Mouse (Mus musculus) midbrain, embryonic 13.5 days (tissue): ENCODE measurements around the gene Gp1bb. TPM values are rescaled to one million over a fixed set of nuclear protein-coding genes. Genes with fewer than 3 reads are reported as not detected.

Experiments
- ATAC-seq: fragments of 200-750 bp; cut with Nextera tagmentation; 2 replicates; pipeline ENCODE4 v1.8.0; 2017; ENCODE audit warnings: mild to moderate bottlenecking, moderate TSS enrichment, moderate library complexity
- H3K27ac ChIP-seq: fragments of 300-500 bp; sonication (generic); 2 replicates; pipeline ENCODE4 v1.5.1; 2015; ENCODE audit warnings: inconsistent platforms, mild to moderate bottlenecking, moderate library complexity
- H3K27me3 ChIP-seq: fragments of 300-500 bp; sonication (generic); 2 replicates; pipeline ENCODE4 v1.6.1; 2015; ENCODE audit warnings: mild to moderate bottlenecking, inconsistent platforms
- H3K36me3 ChIP-seq: fragments of 300-500 bp; sonication (generic); 2 replicates; pipeline ENCODE4 v1.6.1; 2015; ENCODE audit warnings: mild to moderate bottlenecking, inconsistent platforms
- H3K4me1 ChIP-seq: fragments of 300-500 bp; sonication (generic); replicated peaks from 2 replicates; pipeline ENCODE4 v1.6.1; 2015; ENCODE audit warnings: inconsistent platforms
- H3K4me2 ChIP-seq: fragments of 300-500 bp; sonication (generic); replicated peaks from 2 replicates; pipeline ENCODE4 v1.6.1; 2015; ENCODE audit warnings: moderate library complexity, mild to moderate bottlenecking, inconsistent platforms
- H3K4me3 ChIP-seq: fragments of 300-500 bp; sonication (generic); replicated peaks from 2 replicates; pipeline ENCODE4 v1.5.1; 2015; ENCODE audit warnings: mild to moderate bottlenecking, inconsistent platforms
- H3K9ac ChIP-seq: fragments of 300-500 bp; sonication (generic); replicated peaks from 2 replicates; pipeline ENCODE4 v1.6.1; 2015; ENCODE audit warnings: mild to moderate bottlenecking, inconsistent platforms
- H3K9me3 ChIP-seq: fragments of 300-500 bp; sonication (generic); 2 replicates; pipeline ENCODE4 v1.6.1; 2016; ENCODE audit warnings: mild to moderate bottlenecking, inconsistent platforms
- WGBS: fragments of 180-500 bp; shearing (Covaris S2); methylation state at CpG from one replicate; pipeline ENCODE4 v1.1.7; 2015; 5-methylcytosine and 5-hydroxymethylcytosine counted together
- polyA plus RNA-seq: library from polyadenylated mRNA; unstranded; fragments of >200 nt; fragmentation: Nextera tagmentation; extraction: Ambion mirVana; gene quantifications from 2 replicates; pipeline ENCODE4 v1.2.1, GENCODE M21; 2015

Gene Gp1bb
- polyA plus RNA-seq, 1 experiment from 2014 or later = 10.5 TPM

DNA sequence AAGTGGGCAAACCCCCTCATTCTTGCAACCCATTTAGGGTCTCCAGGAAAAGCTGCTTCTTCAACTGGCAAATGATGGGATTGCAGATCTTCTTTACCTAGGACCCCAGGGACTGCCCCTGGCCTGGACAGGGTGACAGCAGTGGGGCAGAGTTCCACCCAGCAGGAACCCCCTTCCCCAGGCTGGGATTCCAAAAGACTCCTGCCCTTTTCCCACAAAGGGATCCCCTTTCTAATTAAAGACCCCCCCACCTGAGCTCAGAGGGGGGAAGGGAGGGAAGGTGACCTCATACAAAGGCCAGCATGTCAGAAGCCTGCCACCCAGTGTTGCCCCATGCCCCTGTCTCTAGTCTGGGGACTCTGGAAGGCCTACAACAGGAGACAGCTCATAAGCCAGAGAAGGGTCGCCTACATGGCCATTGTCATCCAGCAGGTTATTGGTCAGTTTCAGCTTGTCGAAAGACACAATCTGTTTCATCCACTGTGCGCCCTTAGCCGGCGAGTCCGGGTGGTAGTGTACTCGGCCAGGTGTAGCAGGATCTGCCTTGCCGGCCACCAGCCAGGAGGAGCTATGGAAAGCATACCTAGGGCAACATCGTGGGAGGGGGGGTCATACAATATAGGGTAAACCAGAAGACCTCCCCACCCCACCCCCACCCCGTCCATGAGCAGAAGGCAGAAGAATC is 38.4 kb downstream of the Gp1bb start:
- Histone ChIP-seq H3K9me3 (no peaks in the 10 kb centered on the region), H3K36me3 (no peaks in the 10 kb centered on the region), H3K27me3 (peaks cover 98% of the 10 kb centered on the region), H3K4me1 (peaks cover 47% of the 10 kb centered on the region), H3K4me2 (no peak overlapping the region), H3K9ac (no peak overlapping the region), H3K4me3 (no peak overlapping the region), H3K27ac (no peak overlapping the region)
- 8% methylated on average over 10 of the region's 10 CpGs for WGBS
- ATAC-seq = no peak

DNA sequence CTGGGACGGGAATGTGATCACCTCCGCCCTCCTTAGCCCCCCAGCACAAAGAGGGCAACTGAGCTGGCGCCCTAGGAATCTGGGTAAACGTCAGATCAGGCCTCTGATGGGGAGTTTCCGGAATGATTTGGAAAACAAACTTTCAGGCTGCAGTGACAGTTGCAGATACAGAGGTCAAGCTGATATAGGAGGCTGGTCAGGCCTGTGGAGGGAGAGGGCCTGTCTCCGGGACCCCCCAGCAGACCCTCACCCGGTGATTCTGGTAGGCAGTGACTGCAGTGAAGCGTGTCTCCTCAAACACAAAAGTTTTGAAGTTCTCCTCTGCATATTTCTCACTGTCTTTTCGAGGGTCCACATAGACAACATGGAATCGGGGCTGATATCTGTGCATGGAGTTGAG is 39.0 kb downstream of the Gp1bb start:
- Histone ChIP-seq H3K4me3 (no peak overlapping the region), H3K27me3 (peaks cover 97% of the 10 kb centered on the region), H3K4me2 (no peak overlapping the region), H3K9me3 (no peaks in the 10 kb centered on the region), H3K9ac (no peak overlapping the region), H3K4me1 (peaks cover 40% of the 10 kb centered on the region), H3K36me3 (no peaks in the 10 kb centered on the region), H3K27ac (no peak overlapping the region)
- no peak for ATAC-seq
- 5% methylated on average over 10 of the region's 10 CpGs for WGBS

DNA sequence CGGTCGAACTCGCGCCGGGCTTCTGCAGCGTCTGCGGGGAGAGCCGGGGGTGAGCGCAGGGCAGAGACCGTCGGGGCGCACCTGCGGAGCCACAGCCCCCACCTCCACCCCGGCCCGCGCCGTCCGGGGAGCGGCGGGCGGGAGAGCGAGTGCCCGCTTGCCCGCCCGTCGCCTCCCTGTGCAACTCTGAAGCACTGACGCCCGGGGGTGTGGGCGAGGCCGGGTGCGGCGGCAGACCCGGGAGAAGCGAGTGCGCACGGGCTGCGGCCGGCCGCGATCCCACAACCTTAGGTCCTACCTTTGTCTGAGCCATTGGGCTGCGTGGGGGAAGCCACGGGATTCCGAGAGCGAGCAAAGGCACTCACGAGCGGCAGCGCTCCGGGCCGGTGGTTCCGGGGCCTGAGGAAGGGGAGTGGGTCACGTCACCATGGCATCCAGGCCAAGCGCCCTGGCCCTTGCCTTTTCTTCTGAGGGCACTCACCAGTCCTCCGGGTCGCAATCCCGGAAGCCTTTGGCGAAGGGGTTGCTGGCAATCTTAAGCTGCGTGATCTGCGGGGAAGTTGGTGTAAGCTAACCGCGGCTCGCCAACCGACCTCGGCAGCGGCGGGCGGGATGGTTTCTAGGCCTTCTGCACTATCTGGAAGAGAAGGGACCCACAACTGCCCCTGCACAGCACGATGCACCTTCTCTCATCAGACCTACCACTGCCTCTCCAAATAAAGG is 39.6 kb downstream of the Gp1bb start:
- H3K9me3 ChIP-seq = no peaks in the 10 kb centered on the region
- under 1% methylated on average over 60 of the region's 67 CpGs for WGBS
- peaks cover 97% of the 10 kb centered on the region for H3K27me3 ChIP-seq
- peaks cover 35% of the 10 kb centered on the region for H3K4me1 ChIP-seq
- H3K4me3 ChIP-seq = peak overlapping the region; percentile 36
- H3K36me3 ChIP-seq = no peaks in the 10 kb centered on the region
- peak overlapping the region; percentile 54 for H3K4me2 ChIP-seq
- peak overlapping the region; percentile 25 for H3K9ac ChIP-seq
- no peak overlapping the region for H3K27ac ChIP-seq
- ATAC-seq = no peak

DNA sequence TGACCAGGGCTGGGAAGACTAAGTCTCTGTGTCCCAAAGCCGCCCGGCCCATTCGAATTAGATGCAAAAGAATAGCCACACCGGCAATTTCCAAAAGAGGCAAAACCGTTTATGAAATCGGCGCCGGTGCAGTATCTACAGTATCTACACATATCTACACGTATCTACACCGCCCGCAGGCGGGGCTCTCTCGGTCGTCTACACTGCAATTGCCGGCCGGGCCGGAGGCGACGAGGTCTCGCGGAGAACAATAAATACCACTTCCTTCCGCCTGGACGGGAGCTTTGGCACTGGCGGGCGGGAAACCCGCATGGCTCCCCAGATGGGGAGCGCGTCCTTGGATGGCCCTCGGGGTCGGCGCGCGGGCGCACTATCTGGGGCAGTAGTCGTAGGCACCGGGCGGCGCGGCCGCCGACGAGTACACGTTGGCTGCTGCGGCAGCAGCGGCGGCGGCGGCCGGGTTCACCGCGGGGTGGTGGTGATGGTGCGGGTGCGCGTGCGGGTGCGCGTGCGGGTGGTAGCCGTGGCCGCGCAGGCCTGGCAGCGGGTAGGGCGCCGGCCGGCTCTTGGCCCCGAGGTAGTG is 40.5 kb downstream of the Gp1bb start:
- WGBS = 1% methylated on average over 60 of the region's 66 CpGs
- Histone ChIP-seq H3K4me2 (peak overlapping the region; percentile 54), H3K36me3 (no peaks in the 10 kb centered on the region), H3K4me1 (peaks cover 31% of the 10 kb centered on the region), H3K9ac (peak overlapping the region; percentile 25), H3K27ac (no peak overlapping the region), H3K27me3 (peaks cover 95% of the 10 kb centered on the region), H3K4me3 (peak overlapping the region; percentile 36), H3K9me3 (no peaks in the 10 kb centered on the region)
- ATAC-seq = no peak

- H3K4me1 ChIP-seq = peaks cover 26% of the 10 kb centered on the region
- no peak for ATAC-seq
- no peaks in the 10 kb centered on the region for H3K9me3 ChIP-seq
- peak overlapping the region; percentile 36 for H3K4me3 ChIP-seq
- peak overlapping the region; percentile 25; the same call in 1 of the 2 replicates for H3K9ac ChIP-seq
- H3K36me3 ChIP-seq = no peaks in the 10 kb centered on the region
- 3% methylated on average over 21 of the region's 21 CpGs for WGBS
- peaks cover 91% of the 10 kb centered on the region for H3K27me3 ChIP-seq
- H3K27ac ChIP-seq = no peak overlapping the region
- H3K4me2 ChIP-seq = peak overlapping the region; percentile 54
Observed at GRCm38 (mm10) chr16:18581050-18581622, 41.1 kb downstream of the Gp1bb start.

GRCm38 (mm10) chr16:18580389-18580788 is 41.8 kb downstream of the Gp1bb start:
- no peak overlapping the region for H3K4me2 ChIP-seq
- H3K9me3 ChIP-seq = no peaks in the 10 kb centered on the region
- no peak for ATAC-seq
- peaks cover 83% of the 10 kb centered on the region for H3K27me3 ChIP-seq
- H3K4me3 ChIP-seq = no peak overlapping the region
- WGBS = 21% methylated on average over 2 of the region's 2 CpGs
- no peaks in the 10 kb centered on the region for H3K36me3 ChIP-seq
- no peak overlapping the region for H3K27ac ChIP-seq
- H3K4me1 ChIP-seq = peaks cover 19% of the 10 kb centered on the region
- no peak overlapping the region for H3K9ac ChIP-seq

DNA sequence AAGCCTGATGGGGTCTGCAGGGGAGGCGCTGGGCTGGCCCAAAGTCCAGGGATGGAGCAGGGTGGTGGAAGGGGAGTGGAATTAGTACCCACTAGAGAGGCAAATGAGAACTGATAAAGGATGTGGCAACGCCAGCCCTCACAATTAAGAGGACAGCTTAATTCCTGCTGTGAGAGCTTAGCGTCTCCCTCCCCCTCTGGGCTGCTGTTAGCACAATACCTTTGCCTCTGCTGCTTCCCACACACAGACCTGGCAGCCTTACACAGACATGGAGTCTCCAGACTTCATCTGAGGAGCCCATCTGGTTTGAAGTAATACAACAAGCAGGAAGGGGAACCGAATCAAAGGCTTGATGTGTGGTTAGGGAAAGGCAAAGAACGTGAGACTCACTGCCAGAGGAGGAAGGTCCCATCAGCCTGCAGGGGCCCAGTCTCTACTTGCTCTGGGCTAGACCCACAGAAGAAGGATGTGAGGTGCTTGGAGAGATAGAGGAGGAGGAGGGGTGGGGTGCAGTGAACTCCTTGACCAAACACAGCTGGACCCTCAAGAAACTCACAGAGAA is 44.5 kb downstream of the Gp1bb start:
- Histone ChIP-seq H3K4me3 (no peak overlapping the region), H3K36me3 (no peaks in the 10 kb centered on the region), H3K9me3 (no peaks in the 10 kb centered on the region), H3K27ac (no peak overlapping the region), H3K4me1 (peaks cover 17% of the 10 kb centered on the region), H3K4me2 (no peak overlapping the region), H3K27me3 (peaks cover 56% of the 10 kb centered on the region), H3K9ac (no peak overlapping the region)
- ATAC-seq = 0 out of 2 replicates have a peak, but pooled peaks have one; percentile 12
- WGBS = 5% methylated on average over 5 of the region's 5 CpGs

- Histone ChIP-seq H3K27me3 (peaks cover 50% of the 10 kb centered on the region), H3K9me3 (no peaks in the 10 kb centered on the region), H3K9ac (no peak overlapping the region), H3K4me2 (no peak overlapping the region), H3K36me3 (no peaks in the 10 kb centered on the region), H3K4me1 (peaks cover 11% of the 10 kb centered on the region), H3K4me3 (no peak overlapping the region), H3K27ac (no peak overlapping the region)
- ATAC-seq = no peak
- WGBS = 28% methylated on average over 3 of the region's 3 CpGs
Observed at GRCm38 (mm10) chr16:18577071-18577470, 45.1 kb downstream of the Gp1bb start.

GRCm38 (mm10) chr16:18574196-18574595 is 48.0 kb downstream of the Gp1bb start:
- H3K9me3 ChIP-seq = no peaks in the 10 kb centered on the region
- no peak overlapping the region for H3K27ac ChIP-seq
- H3K27me3 ChIP-seq = peaks cover 21% of the 10 kb centered on the region
- ATAC-seq = no peak
- H3K4me2 ChIP-seq = no peak overlapping the region
- no peaks in the 10 kb centered on the region for H3K4me1 ChIP-seq
- H3K9ac ChIP-seq = no peak overlapping the region
- WGBS = 77% methylated on average over 8 of the region's 8 CpGs
- H3K4me3 ChIP-seq = no peak overlapping the region
- H3K36me3 ChIP-seq = no peaks in the 10 kb centered on the region
